Mouse (Mus musculus) cerebellum, adult 2 months (tissue): ENCODE measurements around the gene Ptpn6. TPM values are rescaled to one million over a fixed set of nuclear protein-coding genes. Genes with fewer than 3 reads are reported as not detected.

Experiments
- DNase-seq, 2 experiments: peaks; one replicate each; pipeline ENCODE4 v3.0.0; 2021
- H3K27ac ChIP-seq: fragments of 200-500 bp; 2 replicates; pipeline ENCODE4 v1.5.1; 2012; ENCODE audit warnings: low read length, control low read depth, inconsistent platforms; ENCODE audit not compliant: insufficient read depth
- H3K27me3 ChIP-seq: fragments of 200-500 bp; 2 replicates; pipeline ENCODE4 v1.6.1; 2012; ENCODE audit warnings: inconsistent platforms, mild to moderate bottlenecking, low read length, moderate library complexity; ENCODE audit not compliant: control insufficient read depth, insufficient read depth
- H3K4me1 ChIP-seq: fragments of 200-500 bp; 2 replicates; pipeline ENCODE4 v1.6.1; 2011; ENCODE audit warnings: low read length; ENCODE audit not compliant: control insufficient read depth, insufficient read depth
- H3K4me3 ChIP-seq: fragments of 200-500 bp; replicated peaks from 2 replicates; pipeline ENCODE3; 2011; ENCODE audit warnings: mild to moderate bottlenecking, low read depth, low read length, control low read depth; ENCODE audit not compliant: insufficient read depth
- CTCF ChIP-seq: fragments of 200-500 bp; IDR thresholded peaks from 2 replicates; pipeline ENCODE4 v1.5.1; 2011; ENCODE audit warnings: low read depth, mild to moderate bottlenecking, control low read depth, low read length, moderate library complexity, borderline replicate concordance; ENCODE audit not compliant: insufficient read depth
- POLR2A ChIP-seq: fragments of 200-500 bp; IDR thresholded peaks from 2 replicates; pipeline ENCODE4 v1.6.1; 2011; ENCODE audit warnings: low read length, control low read depth, borderline replicate concordance; ENCODE audit not compliant: insufficient read depth
- WGBS: fragments of 180-500 bp; shearing (Covaris S2); methylation state at CpG from one replicate; pipeline ENCODE4 v1.1.7; 2018; 5-methylcytosine and 5-hydroxymethylcytosine counted together
- polyA plus RNA-seq: library from polyadenylated mRNA; depleted of rRNA; stranded (reverse); fragments of >200 nt; gene quantifications from 2 replicates; pipeline ENCODE4 v1.2.3, GENCODE M21; 2012; rRNA removed

The Ptpn6 gene
- polyA plus RNA-seq, 1 experiment: 2.2 TPM

DNA sequence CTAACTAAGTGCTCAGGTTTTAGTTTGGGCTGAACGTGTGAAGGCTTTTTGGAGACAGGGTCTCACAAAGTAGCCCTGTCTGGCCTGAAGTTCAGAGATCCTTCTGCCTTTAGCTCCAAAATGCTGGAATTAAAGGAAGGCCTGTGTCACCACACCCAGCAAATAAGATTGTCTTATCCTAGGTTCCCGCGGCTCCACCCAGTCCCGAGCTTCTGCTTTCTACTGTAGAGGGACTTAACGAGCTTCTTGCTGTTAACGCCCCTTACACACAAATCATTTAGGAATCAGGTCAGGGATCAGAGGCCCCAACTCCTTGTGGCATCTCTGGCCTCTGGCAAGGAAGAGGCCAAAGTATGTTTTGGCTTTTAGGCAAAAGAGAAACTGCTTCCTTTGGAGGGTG lies 66.4 kb downstream of the Ptpn6 start:
- 82% methylated on average over 6 of the region's 6 CpGs for WGBS
- TF ChIP-seq CTCF (no peak), POLR2A (no peak)

More for the DNA sequence above, 66.4 kb downstream of the Ptpn6 start:
- H3K27ac ChIP-seq: no peak overlapping the region
- H3K4me1 ChIP-seq: peaks cover 46% of the 10 kb centered on the region
- H3K27me3 ChIP-seq: no peaks in the 10 kb centered on the region
- no peak overlapping the region for H3K4me3 ChIP-seq
- no peak for DNase-seq

Other genes starting within 250 kb of the Ptpn6 start
- gene C1rl, start 245.6 kb downstream of the Ptpn6 start, polyA plus RNA-seq: 0.20 and 0.27 TPM in 2 replicates
- 0.47 and 0.59 TPM in 2 replicates for gene C1ra, start 226.3 kb downstream of the Ptpn6 start, polyA plus RNA-seq
- gene C1s1, start 196.4 kb downstream of the Ptpn6 start, polyA plus RNA-seq: 1.2 and 1.3 TPM in 2 replicates
- not detected in 2 replicates for gene C1rb, start 168.4 kb downstream of the Ptpn6 start, polyA plus RNA-seq
- gene C1s2, start 102.6 kb downstream of the Ptpn6 start, polyA plus RNA-seq: 0.17 and 0.18 TPM in 2 replicates
- 56.4 and 60.0 TPM in 2 replicates for gene Lpcat3, start 75.7 kb downstream of the Ptpn6 start, polyA plus RNA-seq
- gene Emg1, start 26.5 kb downstream of the Ptpn6 start, polyA plus RNA-seq: 93.3 and 101 TPM in 2 replicates
- 114 and 115 TPM in 2 replicates for gene Phb2, start 26.4 kb downstream of the Ptpn6 start, polyA plus RNA-seq
- 320 and 329 TPM in 2 replicates for gene Grcc10, start 2.7 kb upstream of the Ptpn6 start, polyA plus RNA-seq
- not detected in 2 replicates for gene Gm45234, start 17.3 kb upstream of the Ptpn6 start, polyA plus RNA-seq
- gene Atn1, start 17.8 kb upstream of the Ptpn6 start, polyA plus RNA-seq: 83.5 and 90.3 TPM in 2 replicates
- 888 and 918 TPM in 2 replicates for gene Eno2, start 31.0 kb upstream of the Ptpn6 start, polyA plus RNA-seq
- 4.9 and 6.7 TPM in 2 replicates for gene Lrrc23, start 41.0 kb upstream of the Ptpn6 start, polyA plus RNA-seq
- 12.1 and 13.8 TPM in 2 replicates for gene Spsb2, start 69.9 kb upstream of the Ptpn6 start, polyA plus RNA-seq
- 1,162 and 1,205 TPM in 2 replicates for gene Tpi1, start 75.6 kb upstream of the Ptpn6 start, polyA plus RNA-seq
- gene Usp5, start 90.8 kb upstream of the Ptpn6 start, polyA plus RNA-seq: 155 and 159 TPM in 2 replicates
- 1.3 and 1.4 TPM in 2 replicates for gene Cdca3, start 90.8 kb upstream of the Ptpn6 start, polyA plus RNA-seq
- 0.84 and 1.3 TPM in 2 replicates for gene Gnb3, start 101.6 kb upstream of the Ptpn6 start, polyA plus RNA-seq
- 106 and 112 TPM in 2 replicates for gene P3h3, start 119.0 kb upstream of the Ptpn6 start, polyA plus RNA-seq
- 177 and 183 TPM in 2 replicates for gene Gpr162, start 125.3 kb upstream of the Ptpn6 start, polyA plus RNA-seq
- 0.05 and 0.26 TPM in 2 replicates for gene Cd4, start 149.5 kb upstream of the Ptpn6 start, polyA plus RNA-seq
- gene Lag3, start 173.0 kb upstream of the Ptpn6 start, polyA plus RNA-seq: 1.5 TPM in 2 replicates
- gene Ptms, start 181.4 kb upstream of the Ptpn6 start, polyA plus RNA-seq: 958 and 983 TPM in 2 replicates
- 669 and 677 TPM in 2 replicates for gene Mlf2, start 192.7 kb upstream of the Ptpn6 start, polyA plus RNA-seq
- gene Cops7a, start 226.8 kb upstream of the Ptpn6 start, polyA plus RNA-seq: 276 and 289 TPM in 2 replicates